Mouse (Mus musculus) olfactory bulb, adult 2 months (tissue): ENCODE results near the gene Pten.

Experiments
- CTCF ChIP-seq: fragments of 200-500 bp; IDR thresholded peaks from 2 replicates; pipeline ENCODE4 v1.5.1; 2012; ENCODE audit warnings: low read depth, mild to moderate bottlenecking, low read length, moderate library complexity; ENCODE audit not compliant: insufficient read depth
- POLR2A ChIP-seq: fragments of 200-500 bp; IDR thresholded peaks from 2 replicates; pipeline ENCODE4 v1.6.1; 2012; ENCODE audit warnings: mild to moderate bottlenecking, low read depth, low read length, moderate library complexity; ENCODE audit not compliant: insufficient read depth

GRCm38 (mm10) chr19:32708996-32709395 is 48.3 kb upstream of the Pten start:
- no peak for TF ChIP-seq POLR2A
- no peak for TF ChIP-seq CTCF
